In genomic region chr17:34585877-34586771, GRCm38 (mm10) we compare ENCODE assay signal across 1 mouse cellular context.
TF ChIP-seq lines count a peak whose summit lies in the region.

No protein-coding gene starts in this region.

TF ChIP-seq in CH12.LX, 34 proteins besides CTCF, POLR2A, EP300 and RAD21:
- TF ChIP-seq PAX5 (IDR thresholded peaks at IDR 0.05; ENCODE audit: low read length) (no peak), SMC3 (IDR thresholded peaks at IDR 0.05; ENCODE audit: low read depth, low read length) (no peak), E2F4 (IDR thresholded peaks at IDR 0.05; ENCODE audit: insufficient replicate concordance, low read depth, low read length) (no peak), GABPA (IDR thresholded peaks at IDR 0.05; ENCODE audit: insufficient replicate concordance, low read depth, low read length) (no peak), KAT2A (IDR thresholded peaks at IDR 0.05; ENCODE audit: insufficient replicate concordance, low read length) (no peak), MAZ (IDR thresholded peaks at IDR 0.05; ENCODE audit: low read depth, low read length) (no peak), POLR2AphosphoS2 (IDR thresholded peaks at IDR 0.05; ENCODE audit: low read depth, low read length) (no peak), TCF12 (IDR thresholded peaks at IDR 0.05; ENCODE audit: low read depth, low read length) (no peak), USF2 (conservative IDR thresholded peaks at IDR 0.05; ENCODE audit: low read depth, low read length) (no peak), ETS1 (conservative IDR thresholded peaks at IDR 0.05; ENCODE audit: low read depth, low read length) (no peak), JUN (IDR thresholded peaks at IDR 0.05; ENCODE audit: insufficient read depth, low read depth, low read length) (no peak)
